Mouse (Mus musculus): ENCODE results near the gene Angpt4. TPM values are rescaled to one million over a fixed set of nuclear protein-coding genes. Genes with fewer than 3 reads are reported as not detected.

The Angpt4 gene
- polyA plus RNA-seq, 1 experiment from 2014 or later: 0.62 TPM

- no peak overlapping the region for H3K4me3 ChIP-seq
- no peaks in the 10 kb centered on the region for H3K27me3 ChIP-seq
- no peak overlapping the region for H3K9ac ChIP-seq
- no peaks in the 10 kb centered on the region for H3K36me3 ChIP-seq
- WGBS: 46% methylated on average over 7 of the region's 7 CpGs
- H3K9me3 ChIP-seq: no peaks in the 10 kb centered on the region
- H3K27ac ChIP-seq: no peak overlapping the region
- H3K4me1 ChIP-seq: peaks cover 2% of the 10 kb centered on the region
- no peak overlapping the region for H3K4me2 ChIP-seq
- ATAC-seq (ENCODE audit: borderline replicate concordance, extremely low read depth, low FRiP score, low TSS enrichment): no peak
Observed at GRCm38 (mm10) chr2:151985426-151986172, 74.6 kb downstream of the Angpt4 start.

GRCm38 (mm10) chr2:151986958-151987357 is 75.9 kb downstream of the Angpt4 start:
- ATAC-seq (ENCODE audit: borderline replicate concordance, extremely low read depth, low FRiP score, low TSS enrichment): no peak
- Histone ChIP-seq H3K27me3 (no peaks in the 10 kb centered on the region), H3K9me3 (no peaks in the 10 kb centered on the region), H3K4me1 (no peaks in the 10 kb centered on the region), H3K9ac (no peak overlapping the region), H3K4me2 (no peak overlapping the region), H3K4me3 (no peak overlapping the region), H3K27ac (no peak overlapping the region), H3K36me3 (no peaks in the 10 kb centered on the region)
- 69% methylated on average over 8 of the region's 8 CpGs for WGBS

GRCm38 (mm10) chr2:151988978-151989377 is 78.0 kb downstream of the Angpt4 start:
- 66% methylated on average over 2 of the region's 2 CpGs for WGBS
- H3K4me2 ChIP-seq: no peak overlapping the region
- H3K9me3 ChIP-seq: no peaks in the 10 kb centered on the region
- H3K27ac ChIP-seq: no peak overlapping the region
- no peak overlapping the region for H3K4me3 ChIP-seq
- ATAC-seq (ENCODE audit: borderline replicate concordance, extremely low read depth, low FRiP score, low TSS enrichment): no peak
- 0 out of 2 replicates have a peak, but pooled peaks cover 5% of the 10 kb centered on the region for H3K27me3 ChIP-seq
- H3K36me3 ChIP-seq: no peaks in the 10 kb centered on the region
- no peaks in the 10 kb centered on the region for H3K4me1 ChIP-seq
- H3K9ac ChIP-seq: no peak overlapping the region

GRCm38 (mm10) chr2:151990985-151991394 is 80.0 kb downstream of the Angpt4 start:
- 29% methylated on average over 1 of the region's 1 CpGs for WGBS
- no peak overlapping the region for H3K4me2 ChIP-seq
- no peaks in the 10 kb centered on the region for H3K36me3 ChIP-seq
- ATAC-seq (ENCODE audit: borderline replicate concordance, extremely low read depth, low FRiP score, low TSS enrichment): no peak
- peaks cover 17% of the 10 kb centered on the region; the same call in 1 of the 2 replicates for H3K27me3 ChIP-seq
- H3K9ac ChIP-seq: no peak overlapping the region
- H3K4me1 ChIP-seq: peaks cover 11% of the 10 kb centered on the region
- no peak overlapping the region for H3K27ac ChIP-seq
- H3K4me3 ChIP-seq: no peak overlapping the region
- no peaks in the 10 kb centered on the region for H3K9me3 ChIP-seq

- ATAC-seq (ENCODE audit: borderline replicate concordance, extremely low read depth, low FRiP score, low TSS enrichment): no peak
- H3K4me2 ChIP-seq: no peak overlapping the region
- WGBS: 37% methylated on average over 5 of the region's 5 CpGs
- H3K4me1 ChIP-seq: peaks cover 16% of the 10 kb centered on the region
- peaks cover 21% of the 10 kb centered on the region for H3K27me3 ChIP-seq
- no peaks in the 10 kb centered on the region for H3K9me3 ChIP-seq
- no peak overlapping the region for H3K9ac ChIP-seq
- H3K4me3 ChIP-seq: no peak overlapping the region
- H3K27ac ChIP-seq: no peak overlapping the region
- no peaks in the 10 kb centered on the region for H3K36me3 ChIP-seq
Observed at GRCm38 (mm10) chr2:151991446-151991845, 80.4 kb downstream of the Angpt4 start.

- 10% methylated on average over 22 of the region's 22 CpGs for WGBS
- peaks cover 24% of the 10 kb centered on the region for H3K4me1 ChIP-seq
Observed at GRCm38 (mm10) chr2:151994350-151995122, 83.5 kb downstream of the Angpt4 start.

More at GRCm38 (mm10) chr2:151994350-151995122, 83.5 kb downstream of the Angpt4 start:
- H3K27me3 ChIP-seq: peaks cover 46% of the 10 kb centered on the region
- ATAC-seq (ENCODE audit: borderline replicate concordance, extremely low read depth, low FRiP score, low TSS enrichment): no peak
- no peaks in the 10 kb centered on the region for H3K9me3 ChIP-seq
- H3K4me3 ChIP-seq: no peak overlapping the region; the same call in 1 of the 2 replicates
- H3K27ac ChIP-seq: no peak overlapping the region
- H3K36me3 ChIP-seq: no peaks in the 10 kb centered on the region
- no peak overlapping the region for H3K9ac ChIP-seq
- peak overlapping the region; percentile 46 for H3K4me2 ChIP-seq

MicroRNAs within 50 kb of the gene (microRNA counts, 519-probe panel; counts per million panel counts)
- 1,298 counts per million, percentile 6 among the panel's probes with 10 or more counts for microRNA mmu-miR-1953

Small RNA genes lying within 50 kb of the gene (microRNA-seq; reads per million reads assigned to microRNA genes)
- 0.74 reads per million for gene Mir1953

Other genes starting within 250 kb of the Angpt4 start
- gene Rad21l, start 242.7 kb upstream of the Angpt4 start, polyA plus RNA-seq (2015; fragmentation: Nextera tagmentation; extraction: Ambion mirVana): 0.09 TPM in 1 of 2 replicates, not detected in the other
- 1.6 and 1.9 TPM in 2 replicates for gene Tmem74b, start 209.2 kb upstream of the Angpt4 start, polyA plus RNA-seq (2015; fragmentation: Nextera tagmentation; extraction: Ambion mirVana)
- 35.7 and 39.0 TPM in 2 replicates for gene Psmf1, start 167.0 kb upstream of the Angpt4 start, polyA plus RNA-seq (2015; fragmentation: Nextera tagmentation; extraction: Ambion mirVana)
- 0.64 and 0.81 TPM in 2 replicates for gene Rspo4, start 68.3 kb upstream of the Angpt4 start, polyA plus RNA-seq (2015; fragmentation: Nextera tagmentation; extraction: Ambion mirVana)
- gene Fam110a, start 69.0 kb downstream of the Angpt4 start, polyA plus RNA-seq (2015; fragmentation: Nextera tagmentation; extraction: Ambion mirVana): 32.5 and 34.1 TPM in 2 replicates
- gene Slc52a3, start 85.3 kb downstream of the Angpt4 start, polyA plus RNA-seq (2015; fragmentation: Nextera tagmentation; extraction: Ambion mirVana): 2.7 and 2.8 TPM in 2 replicates
- gene Scrt2, start 170.3 kb downstream of the Angpt4 start, polyA plus RNA-seq (2015; fragmentation: Nextera tagmentation; extraction: Ambion mirVana): not detected in 2 replicates
- gene Srxn1, start 194.3 kb downstream of the Angpt4 start, polyA plus RNA-seq (2015; fragmentation: Nextera tagmentation; extraction: Ambion mirVana): 5.9 and 7.7 TPM in 2 replicates
- 7.8 and 9.0 TPM in 2 replicates for gene Tcf15, start 232.4 kb downstream of the Angpt4 start, polyA plus RNA-seq (2015; fragmentation: Nextera tagmentation; extraction: Ambion mirVana)

All from lung, embryonic 15.5 days (tissue).